Mouse (Mus musculus) adrenal gland (tissue): ENCODE measurements around the gene Rgs14.

ENCODE experiments used
- intact Hi-C: fragments of 180-260 bp; cut with DNase I; formaldehyde crosslinking; loops from one replicate; pipeline ENCODE4 v1.15.1; 2025

The Rgs14 gene

GRCm38 (mm10) chr13:55403935-55404852 is 34.7 kb downstream of the Rgs14 start:
- intact Hi-C loops, result loop anchor here (2.0 kb wide), 1 partner anchor 67 kb away; no protein-coding TSS in a partner anchor

- intact Hi-C loops, result loop anchor here (2.0 to 5.0 kb wide), 2 partner anchors 66 to 112 kb away; no protein-coding TSS in a partner anchor
Measured at GRCm38 (mm10) chr13:55404853-55405782, 35.6 kb downstream of the Rgs14 start.

GRCm38 (mm10) chr13:55405783-55406390 is 36.4 kb downstream of the Rgs14 start:
- intact Hi-C loops, result loop anchor here (2.0 to 5.0 kb wide), 2 partner anchors 65 to 111 kb away; no protein-coding TSS in a partner anchor

- intact Hi-C loops, result loop anchor here (5.0 kb wide), 1 partner anchor 110 kb away; no protein-coding TSS in a partner anchor
Measured at GRCm38 (mm10) chr13:55407341-55407740, 37.8 kb downstream of the Rgs14 start.

- intact Hi-C loops, result loop anchor here (5.0 kb wide), 1 partner anchor 109 kb away; no protein-coding TSS in a partner anchor
Measured at GRCm38 (mm10) chr13:55408546-55409120, 39.1 kb downstream of the Rgs14 start.

GRCm38 (mm10) chr13:55411826-55412225 is 42.3 kb downstream of the Rgs14 start:
- intact Hi-C loops, result no loop called here

GRCm38 (mm10) chr13:55412643-55413307 is 43.2 kb downstream of the Rgs14 start:
- intact Hi-C loops, result no loop called here

- intact Hi-C loops, result no loop called here
Measured at GRCm38 (mm10) chr13:55413333-55413732, 43.8 kb downstream of the Rgs14 start.

GRCm38 (mm10) chr13:55414743-55415380 is 45.3 kb downstream of the Rgs14 start, which contains the start of gene Pfn3:
Pfn3 (minus strand) TSS chr13:55415232.
- intact Hi-C loops, result no loop called here

GRCm38 (mm10) chr13:55418004-55418403 is 48.5 kb downstream of the Rgs14 start:
- intact Hi-C loops, result no loop called here

- intact Hi-C loops, result no loop called here
Measured at GRCm38 (mm10) chr13:55419142-55419541, 49.6 kb downstream of the Rgs14 start.

GRCm38 (mm10) chr13:55420018-55420932 is 50.7 kb downstream of the Rgs14 start:
- intact Hi-C loops, result loop anchor here (2.0 kb wide), 1 partner anchor 51 kb away; no protein-coding TSS in a partner anchor

GRCm38 (mm10) chr13:55420933-55421800 is 51.6 kb downstream of the Rgs14 start:
- intact Hi-C loops, result loop anchor here (2.0 kb wide), 1 partner anchor 50 kb away; no protein-coding TSS in a partner anchor

GRCm38 (mm10) chr13:55426613-55427012 is 57.1 kb downstream of the Rgs14 start, which contains the start of gene F12:
F12 (minus strand) TSS chr13:55426793.
- intact Hi-C loops, result no loop called here

GRCm38 (mm10) chr13:55429226-55429888 is 59.8 kb downstream of the Rgs14 start:
- intact Hi-C loops, result no loop called here

- intact Hi-C loops, result no loop called here
Measured at GRCm38 (mm10) chr13:55430566-55430965, 61.0 kb downstream of the Rgs14 start.
